Mouse (Mus musculus) MEL (cell line): ENCODE data around the gene Tmem91. TPM values are rescaled to one million over a fixed set of nuclear protein-coding genes. Genes with fewer than 3 reads are reported as not detected.

Source experiments
- DNase-seq: peaks from one replicate; pipeline ENCODE4 v3.0.0; 2011; ENCODE audit warnings: low read depth, low spot score
- H3K27ac ChIP-seq: 2 replicates; pipeline ENCODE4 v1.5.1; 2012; ENCODE audit warnings: low read depth, mild to moderate bottlenecking, control low read depth, low read length, moderate library complexity; ENCODE audit not compliant: control insufficient read depth
- H3K27me3 ChIP-seq, 2 experiments: fragments of 150-350 bp in 1 of 2; sonication (generic) in 1 of 2; 2 replicates each; pipeline ENCODE4 v1.6.1; 2012; ENCODE audit warnings: low read length in 2 of 2, mild to moderate bottlenecking in 2 of 2, improper control_type of control experiment in 1 of 2, moderate library complexity in 1 of 2; ENCODE audit not compliant: insufficient read depth in 2 of 2, control insufficient read depth in 1 of 2
- H3K36me3 ChIP-seq, 2 experiments: 2 replicates each; pipeline ENCODE4 v1.6.1; 2012 to 2014; ENCODE audit warnings: low read length in 2 of 2, improper control_type of control experiment in 1 of 2, inconsistent platforms in 1 of 2, mild to moderate bottlenecking in 1 of 2; ENCODE audit not compliant: insufficient read depth in 2 of 2, control insufficient read depth in 1 of 2
- H3K4me1 ChIP-seq, 2 experiments: fragments of 150-350 bp in 1 of 2; sonication (generic) in 1 of 2; 2 replicates each; pipeline ENCODE4 v1.6.1; 2012; ENCODE audit warnings: low read length in 2 of 2, improper control_type of control experiment in 1 of 2, mild to moderate bottlenecking in 1 of 2; ENCODE audit not compliant: insufficient read depth in 2 of 2, control insufficient read depth in 1 of 2
- H3K4me3 ChIP-seq, 2 experiments: fragments of 150-350 bp in 1 of 2; sonication (generic) in 1 of 2; 2 replicates each; pipeline ENCODE4 v1.5.1; 2012; ENCODE audit warnings: low read depth in 2 of 2, low read length in 2 of 2, mild to moderate bottlenecking in 2 of 2, moderate library complexity in 2 of 2, control low read depth in 1 of 2, improper control_type of control experiment in 1 of 2; ENCODE audit not compliant: control insufficient read depth in 1 of 2, insufficient read depth in 1 of 2
- H3K79me2 ChIP-seq: 2 replicates; pipeline ENCODE4 v1.6.1; 2012; ENCODE audit warnings: mild to moderate bottlenecking, low read length, moderate library complexity; ENCODE audit not compliant: control insufficient read depth, poor library complexity, insufficient read depth
- H3K9ac ChIP-seq: 2 replicates; pipeline ENCODE4 v1.6.1; 2012; ENCODE audit warnings: low read depth, mild to moderate bottlenecking, control low read depth, low read length, moderate library complexity; ENCODE audit not compliant: control insufficient read depth, poor library complexity, severe bottlenecking
- H3K9me3 ChIP-seq: fragments of 150-350 bp; sonication (generic); replicated peaks from 2 replicates; pipeline ENCODE4 v1.6.1; 2012; ENCODE audit warnings: mild to moderate bottlenecking, low read length, improper control_type of control experiment, moderate library complexity; ENCODE audit not compliant: insufficient read depth
- CTCF ChIP-seq, 3 experiments: IDR thresholded peaks in 2 of 3; conservative IDR thresholded peaks in 1 of 3; 2 replicates each; pipeline ENCODE4 v1.5.1; 2011 to 2012; ENCODE audit warnings: low read length in 3 of 3, low read depth in 2 of 3, mild to moderate bottlenecking in 2 of 3, improper control_type of control experiment in 1 of 3, inconsistent platforms in 1 of 3, mixed read lengths in 1 of 3, moderate library complexity in 1 of 3; ENCODE audit not compliant: control insufficient read depth in 1 of 3, insufficient read depth in 1 of 3, poor library complexity in 1 of 3, severe bottlenecking in 1 of 3
- EP300 ChIP-seq, 2 experiments: IDR thresholded peaks; 2 replicates each; pipeline ENCODE4 v1.6.1; 2011; ENCODE audit warnings: improper control_type of control experiment in 2 of 2, low read length in 2 of 2, low read depth in 1 of 2, mild to moderate bottlenecking in 1 of 2
- GATA1 ChIP-seq: IDR thresholded peaks from 2 replicates; pipeline ENCODE4 v1.6.1; 2011; ENCODE audit warnings: low read depth, low read length, improper control_type of control experiment
- HCFC1 ChIP-seq: IDR thresholded peaks from 2 replicates; pipeline ENCODE4 v1.6.1; 2012; ENCODE audit warnings: low read depth, mild to moderate bottlenecking, inconsistent platforms, low read length, improper control_type of control experiment, moderate library complexity
- KAT2A ChIP-seq: conservative IDR thresholded peaks from 2 replicates; pipeline ENCODE4 v1.6.1; 2012; ENCODE audit warnings: low read depth, low read length, improper control_type of control experiment, inconsistent platforms
- MAZ ChIP-seq: IDR thresholded peaks from 2 replicates; pipeline ENCODE4 v1.6.1; 2012; ENCODE audit warnings: low read depth, mild to moderate bottlenecking, inconsistent platforms, low read length, improper control_type of control experiment
- MXI1 ChIP-seq: IDR thresholded peaks from 2 replicates; pipeline ENCODE4 v1.6.1; 2011; ENCODE audit warnings: mild to moderate bottlenecking, low read depth, low read length, improper control_type of control experiment
- MYB ChIP-seq: IDR thresholded peaks from 2 replicates; pipeline ENCODE4 v1.6.1; 2011; ENCODE audit warnings: mild to moderate bottlenecking, low read depth, low read length, improper control_type of control experiment
- NRF1 ChIP-seq: IDR thresholded peaks from 2 replicates; pipeline ENCODE4 v1.6.1; 2014; ENCODE audit warnings: low read depth, mild to moderate bottlenecking, inconsistent platforms, low read length, improper control_type of control experiment, moderate library complexity; ENCODE audit not compliant: poor library complexity, insufficient read depth, severe bottlenecking
- POLR2A ChIP-seq, 2 experiments: IDR thresholded peaks; 2 replicates each; pipeline ENCODE4 v1.6.1; 2011 to 2012; ENCODE audit warnings: low read length in 2 of 2, mild to moderate bottlenecking in 2 of 2, control low read depth in 1 of 2, improper control_type of control experiment in 1 of 2, low read depth in 1 of 2, moderate library complexity in 1 of 2; ENCODE audit not compliant: control insufficient read depth in 1 of 2, insufficient read depth in 1 of 2, poor library complexity in 1 of 2
- RAD21 ChIP-seq: IDR thresholded peaks from 2 replicates; pipeline ENCODE4 v1.6.1; 2011; ENCODE audit warnings: mild to moderate bottlenecking, low read depth, low read length, improper control_type of control experiment
- RCOR1 ChIP-seq: IDR thresholded peaks from 2 replicates; pipeline ENCODE4 v1.6.1; 2012; ENCODE audit warnings: low read depth, mild to moderate bottlenecking, inconsistent platforms, low read length, improper control_type of control experiment
- SIN3A ChIP-seq: IDR thresholded peaks from 2 replicates; pipeline ENCODE4 v1.6.1; 2012; ENCODE audit warnings: low read length, improper control_type of control experiment, inconsistent platforms
- SMC3 ChIP-seq: IDR thresholded peaks from 2 replicates; pipeline ENCODE4 v1.6.1; 2011; ENCODE audit warnings: low read depth, low read length, improper control_type of control experiment
- TBP ChIP-seq: IDR thresholded peaks from 2 replicates; pipeline ENCODE4 v1.8.0; 2011; ENCODE audit warnings: low read depth, low read length, improper control_type of control experiment
- TCF12 ChIP-seq: IDR thresholded peaks from 2 replicates; pipeline ENCODE4 v1.6.1; 2014; ENCODE audit warnings: low read depth, mild to moderate bottlenecking, inconsistent platforms, low read length, improper control_type of control experiment, moderate library complexity
- UBTF ChIP-seq: IDR thresholded peaks from 2 replicates; pipeline ENCODE4 v1.6.1; 2012; ENCODE audit warnings: low read depth, mild to moderate bottlenecking, inconsistent platforms, low read length, improper control_type of control experiment, moderate library complexity, borderline replicate concordance; ENCODE audit not compliant: insufficient read depth
- USF1 ChIP-seq: IDR thresholded peaks from 2 replicates; pipeline ENCODE4 v1.6.1; 2014; ENCODE audit warnings: low read depth, mild to moderate bottlenecking, inconsistent platforms, low read length, improper control_type of control experiment, moderate library complexity
- ZMIZ1 ChIP-seq: IDR thresholded peaks from 2 replicates; pipeline ENCODE4 v1.6.1; 2012; ENCODE audit warnings: low read depth, mild to moderate bottlenecking, inconsistent platforms, low read length, improper control_type of control experiment, moderate library complexity
- ZNF384 ChIP-seq: IDR thresholded peaks from 2 replicates; pipeline ENCODE4 v1.6.1; 2012; ENCODE audit warnings: low read depth, mild to moderate bottlenecking, inconsistent platforms, low read length, improper control_type of control experiment
- polyA plus RNA-seq, 2 experiments: library from polyadenylated mRNA; stranded (reverse) in 1 of 2; unstranded in 1 of 2; fragments of >175 nt in 1 of 2; fragments of >200 nt in 1 of 2; gene quantifications; 2 replicates each; pipeline versions ENCODE4 v1.2.1 to v1.2.4; 2012; ENCODE audit warnings: low replicate concordance in 2 of 2, low read depth in 1 of 2; ENCODE audit not compliant: insufficient read length in 2 of 2, insufficient read depth in 1 of 2, missing spikeins in 1 of 2
- total RNA-seq: library from RNA; depleted of rRNA; stranded (reverse); fragments of 300-350 nt; gene quantifications from 2 replicates; pipeline ENCODE4 v1.2.3, GENCODE M21; 2012

Tmem91 gene
- total and polyA plus RNA-seq, 3 experiments = 0.89 to 3.3 TPM; not detected in 1

GRCm38 (mm10) chr7:25652244-25652759, 22.7 kb downstream of the Tmem91 start:
- Histone ChIP-seq H3K27ac (no peak overlapping the region), H3K9ac (peak overlapping the region; percentile 49), H3K4me3 (peak overlapping the region; percentile 24 to 46), H3K27me3 (no peaks in the 10 kb centered on the region), H3K36me3 (no peaks in the 10 kb centered on the region), H3K79me2 (no peaks in the 10 kb centered on the region), H3K4me1 (no peaks in the 10 kb centered on the region), H3K9me3 (no peaks in the 10 kb centered on the region)
- DNase-seq = peak; percentile 63
- TF ChIP-seq ZMIZ1 (no peak), GATA1 (0 out of 2 replicates have a peak, but pooled peaks have one; percentile 9), HCFC1 (no peak), ZNF384 (peak; percentile 36; the same call in 1 of the 2 replicates), TCF12 (0 out of 2 replicates have a peak, but pooled peaks have one; percentile 3), NRF1 (no peak), USF1 (no peak), MYB (no peak), EP300 (IDR thresholded peaks at IDR 0.05; ENCODE audit: low read depth in 1 of 2, low read length in 2 of 2) (peak in 1 of 2 experiments; percentile 19; a peak in 1 of 4 replicates), TBP (no peak), POLR2A (IDR thresholded peaks at IDR 0.05; ENCODE audit: control insufficient read depth in 1 of 2, insufficient read depth in 1 of 2, low read depth in 1 of 2, low read length in 2 of 2, poor library complexity in 1 of 2) (no peak), UBTF (no peak)

GRCm38 (mm10) chr7:25651281-25651680, 23.7 kb downstream of the Tmem91 start:
- Histone ChIP-seq H3K36me3 (no peaks in the 10 kb centered on the region), H3K4me1 (no peaks in the 10 kb centered on the region), H3K4me3 (peak overlapping the region; percentile 28 to 46), H3K9me3 (no peaks in the 10 kb centered on the region), H3K79me2 (no peaks in the 10 kb centered on the region), H3K9ac (peak overlapping the region; percentile 49), H3K27me3 (no peaks in the 10 kb centered on the region), H3K27ac (no peak overlapping the region; the same call in 1 of the 2 replicates)
- DNase-seq = peak; percentile 72
- TF ChIP-seq MAZ (no peak), MXI1 (peak; percentile 52; the same call in 1 of the 2 replicates), CTCF (IDR thresholded peaks at IDR 0.05 in 2 of 3, conservative IDR thresholded peaks at IDR 0.05 in 1 of 3; ENCODE audit: control insufficient read depth in 1 of 3, insufficient read depth in 1 of 3, low read depth in 2 of 3, low read length in 3 of 3, poor library complexity in 1 of 3, severe bottlenecking in 1 of 3) (peak in 2 of 3 experiments; percentile 19 to 53; a peak in 3 of 6 replicates), SIN3A (peak; percentile 48; the same call in 1 of the 2 replicates), RAD21 (peak; percentile 57), TCF12 (no peak), KAT2A (no peak), TBP (0 out of 2 replicates have a peak, but pooled peaks have one; percentile 20), HCFC1 (0 out of 2 replicates have a peak, but pooled peaks have one; percentile 31), ZNF384 (peak; percentile 32), NRF1 (0 out of 2 replicates have a peak, but pooled peaks have one; percentile 8), RCOR1 (0 out of 2 replicates have a peak, but pooled peaks have one; percentile 14), SMC3 (peak; percentile 45), EP300 (IDR thresholded peaks at IDR 0.05; ENCODE audit: low read depth in 1 of 2, low read length in 2 of 2) (peak in 1 of 2 experiments; percentile 12; a peak in 1 of 4 replicates)
